Mouse (Mus musculus): ENCODE measurements around the gene Grip1. TPM values are rescaled to one million over a fixed set of nuclear protein-coding genes. Genes with fewer than 3 reads are reported as not detected.

Grip1 gene
- polyA plus RNA-seq, 1 experiment from 2014 or later = 0.58 TPM

DNA sequence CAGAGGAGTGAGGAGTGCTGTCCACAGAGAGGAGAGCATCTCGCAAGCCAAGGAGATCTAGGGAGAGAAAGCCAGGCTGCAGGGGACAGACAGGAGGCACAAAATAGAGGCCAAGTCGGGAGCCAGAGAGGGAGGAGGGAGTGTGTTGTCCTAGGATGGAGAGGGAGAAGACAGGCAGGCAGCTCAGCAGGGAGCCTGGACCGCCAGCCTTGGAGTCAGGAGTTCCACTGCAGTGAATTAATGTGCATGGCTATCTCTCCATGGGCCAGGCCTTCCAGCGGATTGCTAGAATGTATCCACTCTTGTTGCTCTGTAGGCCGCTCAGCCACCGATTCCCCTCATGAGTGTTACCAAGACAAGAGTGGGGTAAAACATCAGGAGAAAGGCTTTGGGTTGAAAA lies 21.8 kb upstream of the Grip1 start:
- no peak for DNase-seq
- no peak overlapping the region for H3K4me3 ChIP-seq (replicated peaks)
- ATAC-seq (ENCODE audit: low read depth) = no peak
- no peaks in the 10 kb centered on the region for H3K4me1 ChIP-seq (replicated peaks)
- H3K9ac ChIP-seq = no peak overlapping the region
- H3K27me3 ChIP-seq = no peaks in the 10 kb centered on the region
- WGBS (ENCODE audit: insufficient replicate concordance) = 63% methylated on average over 6 of the region's 6 CpGs
- no peaks in the 10 kb centered on the region for H3K9me3 ChIP-seq (replicated peaks)
- H3K27ac ChIP-seq = no peak overlapping the region
- no peak overlapping the region for H3K4me2 ChIP-seq
- H3K36me3 ChIP-seq = no peaks in the 10 kb centered on the region

DNA sequence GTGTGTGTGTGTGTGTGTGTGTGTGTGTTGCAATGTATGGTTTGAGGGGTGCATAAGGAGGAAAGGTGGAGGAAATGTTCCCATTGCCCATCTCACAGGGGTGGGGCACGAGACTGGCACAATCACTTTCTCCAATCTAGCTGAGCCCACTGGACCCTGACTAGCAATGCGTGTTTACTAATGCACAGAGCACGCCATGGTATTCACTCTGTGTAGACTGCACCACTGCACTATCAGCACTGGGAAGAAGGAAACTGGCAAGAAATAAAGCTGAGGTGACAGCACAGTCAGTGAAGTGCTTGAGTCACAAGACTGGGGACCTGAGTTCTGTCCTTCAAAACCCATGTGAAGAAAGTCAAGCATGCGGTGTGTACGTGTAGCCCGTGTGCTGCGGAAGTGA lies 17.8 kb upstream of the Grip1 start:
- DNase-seq (no peak), ATAC-seq (ENCODE audit: low read depth) (no peak)
- 78% methylated on average over 7 of the region's 7 CpGs for whole genome bisulfite sequencing (ENCODE audit: insufficient replicate concordance)

DNA sequence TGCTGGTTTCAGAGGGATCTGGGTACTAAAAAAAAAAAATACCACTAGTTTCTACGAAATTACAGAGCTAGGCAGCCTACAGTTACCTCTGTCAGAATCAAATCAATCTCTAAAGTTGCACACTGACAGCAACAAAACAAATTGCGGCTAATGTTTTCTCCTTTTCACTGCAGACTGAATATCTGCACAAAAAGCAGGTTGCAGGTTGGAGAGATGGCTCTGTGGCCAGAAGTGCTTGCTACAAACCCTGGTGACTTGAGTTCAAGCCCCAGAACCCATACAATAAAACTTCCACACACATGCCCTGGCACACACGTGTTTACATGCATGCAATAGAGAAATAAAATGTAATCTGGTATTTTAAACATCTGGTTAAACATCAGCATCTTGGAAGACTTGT lies 16.3 kb upstream of the Grip1 start:
- H3K4me2 ChIP-seq = no peak overlapping the region
- no peaks in the 10 kb centered on the region for H3K27me3 ChIP-seq
- no peak overlapping the region for H3K27ac ChIP-seq
- DNase-seq (no peak), ATAC-seq (ENCODE audit: low read depth) (no peak)
- no peak overlapping the region for H3K4me3 ChIP-seq (replicated peaks)
- no peaks in the 10 kb centered on the region for H3K9me3 ChIP-seq (replicated peaks)
- 50% methylated on average over 3 of the region's 3 CpGs for WGBS (ENCODE audit: insufficient replicate concordance)
- no peaks in the 10 kb centered on the region for H3K4me1 ChIP-seq (replicated peaks)
- H3K36me3 ChIP-seq = no peaks in the 10 kb centered on the region
- no peak overlapping the region for H3K9ac ChIP-seq

More for the DNA sequence above, 17.8 kb upstream of the Grip1 start:
- Histone ChIP-seq H3K27me3 (no peaks in the 10 kb centered on the region), H3K4me2 (no peak overlapping the region), H3K9me3 (replicated peaks) (no peaks in the 10 kb centered on the region), H3K4me3 (replicated peaks) (no peak overlapping the region), H3K27ac (no peak overlapping the region), H3K36me3 (no peaks in the 10 kb centered on the region), H3K9ac (no peak overlapping the region), H3K4me1 (replicated peaks) (no peaks in the 10 kb centered on the region)

DNA sequence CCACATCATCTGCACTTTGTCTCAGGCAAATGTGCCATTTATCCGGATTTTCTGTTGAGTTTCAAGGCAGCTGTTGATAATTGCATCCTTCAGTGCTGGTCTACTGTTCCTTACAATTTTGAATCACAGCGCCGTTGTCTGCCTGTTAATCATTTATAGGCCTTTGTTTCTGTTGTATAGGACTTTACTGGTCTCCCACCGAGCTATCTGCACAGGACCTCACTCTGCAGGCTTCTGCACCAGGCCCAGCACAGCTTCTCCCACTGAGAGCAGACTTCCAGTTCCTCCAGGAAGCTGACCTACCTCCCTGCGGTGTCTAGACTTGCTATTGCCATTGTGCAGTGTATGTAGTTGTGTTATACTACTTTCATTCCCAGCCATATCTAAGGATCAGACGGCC lies 11.9 kb upstream of the Grip1 start:
- H3K27me3 ChIP-seq = no peaks in the 10 kb centered on the region
- DNase-seq = no peak
- H3K9me3 ChIP-seq (replicated peaks) = no peaks in the 10 kb centered on the region
- H3K36me3 ChIP-seq = no peaks in the 10 kb centered on the region
- WGBS (ENCODE audit: insufficient replicate concordance) = 59% methylated on average over 6 of the region's 6 CpGs
- ATAC-seq (ENCODE audit: low read depth) = no peak
- no peak overlapping the region for H3K4me2 ChIP-seq
- no peaks in the 10 kb centered on the region for H3K4me1 ChIP-seq (replicated peaks)
- no peak overlapping the region for H3K9ac ChIP-seq
- no peak overlapping the region for H3K27ac ChIP-seq
- H3K4me3 ChIP-seq (replicated peaks) = no peak overlapping the region

DNA sequence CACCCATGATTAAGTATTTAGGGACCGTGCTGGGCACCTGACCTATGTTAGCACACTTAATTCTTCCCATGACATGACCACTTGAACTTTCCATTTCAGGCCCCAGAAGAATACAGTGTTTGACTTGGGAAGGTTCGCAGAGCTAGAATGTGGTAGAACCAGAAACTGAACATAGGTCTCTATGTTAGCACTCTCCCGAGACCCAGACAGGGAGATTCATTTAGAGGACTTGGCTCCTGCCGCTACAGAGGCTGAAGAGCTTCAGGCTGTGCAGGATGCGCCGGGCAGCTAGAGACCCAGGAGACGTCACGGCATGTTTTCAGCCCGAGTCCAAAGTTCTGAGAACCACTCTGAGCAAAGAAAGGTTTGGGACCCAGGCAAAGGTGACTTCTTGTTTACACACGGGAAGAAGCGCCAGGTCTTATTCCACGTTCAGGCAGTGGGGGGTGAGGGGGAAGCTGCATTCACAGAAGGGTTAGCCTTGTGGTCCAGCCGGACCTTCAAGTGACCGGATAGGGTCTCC lies 6.2 kb upstream of the Grip1 start:
- H3K9me3 ChIP-seq (replicated peaks) = no peaks in the 10 kb centered on the region
- H3K4me2 ChIP-seq = no peak overlapping the region
- H3K4me1 ChIP-seq (replicated peaks) = no peaks in the 10 kb centered on the region
- ATAC-seq (ENCODE audit: low read depth) (peak; percentile 55), DNase-seq (no peak)
- WGBS (ENCODE audit: insufficient replicate concordance) = 66% methylated on average over 14 of the region's 14 CpGs
- H3K4me3 ChIP-seq (replicated peaks) = no peak overlapping the region
- no peak overlapping the region for H3K9ac ChIP-seq
- no peak overlapping the region for H3K27ac ChIP-seq
- peaks cover 6% of the 10 kb centered on the region for H3K27me3 ChIP-seq
- H3K36me3 ChIP-seq = no peaks in the 10 kb centered on the region

DNA sequence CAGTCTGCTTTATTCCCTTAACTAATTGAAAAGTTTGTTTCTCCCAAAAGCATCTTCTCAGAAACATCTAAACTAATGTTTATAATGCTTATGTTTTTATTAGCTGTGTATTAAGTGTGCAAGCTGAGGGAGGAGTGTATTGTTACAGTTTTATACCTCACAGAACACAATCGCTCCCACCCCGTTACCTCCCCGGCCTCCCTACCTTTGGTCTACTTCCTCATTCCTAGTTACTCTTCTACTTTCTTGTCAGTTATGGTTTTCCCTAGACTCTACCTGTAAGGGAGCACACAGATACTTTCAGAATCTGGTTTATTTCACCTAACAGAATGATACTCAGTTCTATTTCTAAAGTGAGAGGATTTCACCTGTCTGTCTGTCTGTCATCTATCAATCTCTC lies 5.7 kb upstream of the Grip1 start:
- H3K27ac ChIP-seq = no peak overlapping the region
- no peak for ATAC-seq (ENCODE audit: low read depth)
- peaks cover 11% of the 10 kb centered on the region for H3K27me3 ChIP-seq
- H3K36me3 ChIP-seq = no peaks in the 10 kb centered on the region
- DNase-seq = no peak
- H3K9ac ChIP-seq = no peak overlapping the region
- 76% methylated on average over 3 of the region's 3 CpGs for WGBS (ENCODE audit: insufficient replicate concordance)
- no peak overlapping the region for H3K4me2 ChIP-seq
- H3K4me1 ChIP-seq (replicated peaks) = no peaks in the 10 kb centered on the region
- H3K4me3 ChIP-seq (replicated peaks) = no peak overlapping the region
- H3K9me3 ChIP-seq (replicated peaks) = no peaks in the 10 kb centered on the region

DNA sequence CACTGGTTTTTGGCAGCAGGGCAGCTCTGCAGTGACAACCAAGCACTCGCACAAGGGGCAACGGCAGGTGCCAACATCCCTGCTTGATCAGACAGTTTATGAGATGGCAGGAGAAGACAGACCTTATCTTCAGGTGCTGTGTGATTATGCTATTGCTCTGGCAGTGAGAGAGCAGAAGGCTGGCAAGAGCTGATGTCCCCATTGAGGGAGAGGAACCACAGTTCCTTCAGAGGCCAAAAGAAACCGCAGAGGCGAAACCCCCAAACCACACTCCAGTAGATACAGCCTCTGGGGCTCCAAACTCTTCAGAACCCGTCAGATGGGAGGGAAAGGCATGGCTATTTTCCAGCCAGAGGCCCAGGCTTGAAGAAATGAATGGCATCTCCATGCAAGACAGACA lies 932 bp upstream of the Grip1 start:
- Histone ChIP-seq H3K4me1 (replicated peaks) (no peaks in the 10 kb centered on the region), H3K4me2 (0 out of 2 replicates have a peak overlapping the region, but pooled peaks have one; percentile 64), H3K27ac (no peak overlapping the region), H3K4me3 (replicated peaks) (no peak overlapping the region), H3K36me3 (no peaks in the 10 kb centered on the region), H3K27me3 (peaks cover 50% of the 10 kb centered on the region), H3K9ac (no peak overlapping the region), H3K9me3 (replicated peaks) (no peaks in the 10 kb centered on the region)
- DNase-seq = no peak
- 22% methylated on average over 5 of the region's 5 CpGs for WGBS (ENCODE audit: insufficient replicate concordance)
- ATAC-seq (ENCODE audit: low read depth) = no peak

DNA sequence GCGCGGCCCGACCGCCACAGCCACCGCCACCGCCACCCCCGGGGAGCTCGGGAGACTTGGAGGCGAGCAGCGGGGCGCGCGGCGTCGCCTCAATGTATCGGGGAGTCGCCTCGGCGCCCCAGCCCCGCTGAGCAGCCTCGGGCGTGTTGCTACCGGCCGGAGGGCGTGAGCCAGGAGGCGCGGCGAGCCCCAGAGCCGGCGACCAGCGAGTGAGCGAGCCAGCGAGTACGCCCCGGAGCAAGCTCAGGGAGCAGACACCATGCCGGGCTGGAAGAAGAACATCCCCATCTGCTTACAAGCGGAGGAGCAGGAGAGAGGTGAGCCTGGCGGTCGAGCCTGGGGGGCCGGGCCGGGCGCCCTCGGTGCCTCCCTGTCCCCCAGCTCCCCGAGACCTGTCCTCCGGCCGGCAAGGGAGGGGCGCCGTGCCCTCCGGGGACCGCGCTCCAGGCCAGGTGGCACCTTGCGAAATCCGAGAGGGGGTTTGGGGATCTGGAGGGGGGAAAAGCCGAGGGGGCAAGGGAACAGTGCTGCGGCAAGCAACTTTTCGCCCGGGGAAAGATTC lies 557 bp downstream of the Grip1 start:
- Histone ChIP-seq H3K4me3 (replicated peaks) (peak overlapping the region; percentile 59), H3K27ac (no peak overlapping the region), H3K4me2 (peak overlapping the region; percentile 64), H3K9ac (peak overlapping the region; percentile 43), H3K4me1 (replicated peaks) (no peaks in the 10 kb centered on the region), H3K36me3 (no peaks in the 10 kb centered on the region), H3K27me3 (peaks cover 52% of the 10 kb centered on the region), H3K9me3 (replicated peaks) (no peaks in the 10 kb centered on the region)
- ATAC-seq (ENCODE audit: low read depth) (peak; percentile 57), DNase-seq (no peak)
- WGBS (ENCODE audit: insufficient replicate concordance) = under 1% methylated on average over 41 of the region's 57 CpGs

DNA sequence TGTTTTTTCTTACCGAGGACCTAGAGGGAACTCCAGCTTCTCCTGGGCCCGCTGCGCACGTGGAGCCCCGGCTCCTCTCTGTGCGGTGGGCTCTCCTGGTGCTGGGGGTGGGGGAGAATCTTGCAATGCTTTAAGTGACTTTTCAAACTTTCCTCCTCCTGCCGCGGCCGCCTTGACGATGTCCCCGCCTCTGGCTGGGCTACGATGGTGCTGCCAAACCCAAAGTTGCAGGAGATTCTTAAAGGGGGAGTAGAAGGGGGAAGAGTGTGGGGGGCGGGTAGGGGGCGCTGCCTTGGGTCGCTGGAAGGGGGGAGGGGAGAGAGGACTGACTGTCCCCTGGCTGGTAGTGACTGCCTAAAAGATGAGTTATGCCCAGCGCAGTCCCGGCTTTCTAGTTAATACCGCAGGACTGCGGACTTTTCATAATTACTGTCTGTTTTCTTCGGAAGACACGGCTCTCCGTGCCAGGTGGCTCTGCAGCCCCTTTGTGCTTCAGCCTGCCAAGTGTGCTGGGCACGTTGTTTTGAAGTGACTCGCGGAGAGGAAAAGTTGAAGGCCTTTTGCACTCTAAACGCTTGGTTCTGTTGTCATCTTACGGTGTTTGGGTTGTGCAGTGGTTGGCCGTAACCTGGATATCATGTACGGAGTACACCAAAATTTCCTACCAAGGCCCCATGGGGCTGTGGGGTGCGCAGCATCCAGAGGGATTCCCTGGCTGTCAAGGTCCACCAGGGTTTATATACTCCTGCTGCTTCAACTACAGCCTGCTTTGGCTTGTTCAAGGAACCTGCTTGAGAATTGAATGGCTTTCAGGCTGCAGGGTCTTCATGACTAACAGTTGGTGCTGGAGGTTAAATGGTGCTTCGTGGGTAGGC lies 1.3 kb downstream of the Grip1 start:
- Histone ChIP-seq H3K4me2 (peak overlapping the region; percentile 64), H3K4me1 (replicated peaks) (no peaks in the 10 kb centered on the region), H3K27ac (no peak overlapping the region), H3K9me3 (replicated peaks) (no peaks in the 10 kb centered on the region), H3K4me3 (replicated peaks) (peak overlapping the region; percentile 59), H3K36me3 (no peaks in the 10 kb centered on the region), H3K9ac (peak overlapping the region; percentile 43; the same call in 1 of the 2 replicates), H3K27me3 (peaks cover 52% of the 10 kb centered on the region)
- ATAC-seq (ENCODE audit: low read depth) (no peak), DNase-seq (no peak)
- under 1% methylated on average over 30 of the region's 31 CpGs for WGBS (ENCODE audit: insufficient replicate concordance)

DNA sequence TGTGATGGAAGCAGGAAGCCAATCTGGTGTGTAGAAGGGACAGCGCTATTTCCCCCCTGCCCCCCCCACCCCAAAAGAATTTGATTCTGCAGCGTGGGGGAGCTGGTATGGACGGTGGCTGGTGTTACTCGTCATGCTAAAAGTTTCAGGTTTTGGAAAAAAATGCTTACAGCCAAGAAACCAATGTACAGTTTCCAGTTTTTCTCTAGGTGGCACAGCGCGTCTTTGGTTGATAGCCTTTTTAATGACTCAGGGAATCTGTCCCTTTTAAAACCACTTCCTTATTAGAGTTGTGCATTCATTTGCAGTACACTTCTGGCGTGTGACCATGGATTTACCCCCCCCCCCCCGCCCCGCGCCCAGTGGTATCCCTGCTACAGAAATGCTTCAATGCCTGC lies 1.9 kb downstream of the Grip1 start:
- H3K4me2 ChIP-seq = peak overlapping the region; percentile 64
- H3K9ac ChIP-seq = no peak overlapping the region
- no peaks in the 10 kb centered on the region for H3K36me3 ChIP-seq
- peak overlapping the region; percentile 59 for H3K4me3 ChIP-seq (replicated peaks)
- no peaks in the 10 kb centered on the region for H3K4me1 ChIP-seq (replicated peaks)
- no peak overlapping the region for H3K27ac ChIP-seq
- 14% methylated on average over 10 of the region's 10 CpGs for WGBS (ENCODE audit: insufficient replicate concordance)
- H3K27me3 ChIP-seq = peaks cover 52% of the 10 kb centered on the region
- DNase-seq (no peak), ATAC-seq (ENCODE audit: low read depth) (no peak)
- H3K9me3 ChIP-seq (replicated peaks) = no peaks in the 10 kb centered on the region

DNA sequence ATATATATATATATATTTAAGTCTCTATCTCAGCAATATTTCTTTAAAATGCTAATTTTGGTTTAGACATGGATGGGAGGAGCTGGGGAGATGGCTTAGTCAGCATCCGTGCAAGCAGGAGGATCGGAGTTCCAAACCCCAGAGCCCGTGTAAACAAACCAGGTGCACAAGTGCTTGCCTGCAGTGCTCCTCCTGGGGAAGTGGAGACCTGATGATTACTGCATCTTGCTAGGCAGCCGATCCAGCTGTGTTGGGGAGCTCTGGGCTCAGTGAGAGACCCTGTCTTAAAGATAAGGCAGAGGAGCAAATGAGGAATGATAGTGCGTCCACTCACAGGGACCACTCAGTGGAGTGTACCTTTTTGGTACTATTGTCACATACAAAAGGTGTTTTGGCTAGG lies 3.5 kb downstream of the Grip1 start:
- no peaks in the 10 kb centered on the region for H3K9me3 ChIP-seq (replicated peaks)
- H3K27me3 ChIP-seq = peaks cover 49% of the 10 kb centered on the region
- H3K4me1 ChIP-seq (replicated peaks) = no peaks in the 10 kb centered on the region
- H3K4me2 ChIP-seq = no peak overlapping the region
- H3K4me3 ChIP-seq (replicated peaks) = no peak overlapping the region
- WGBS (ENCODE audit: insufficient replicate concordance) = 58% methylated on average over 5 of the region's 5 CpGs
- H3K27ac ChIP-seq = no peak overlapping the region
- H3K9ac ChIP-seq = no peak overlapping the region
- DNase-seq (no peak), ATAC-seq (ENCODE audit: low read depth) (no peak)
- H3K36me3 ChIP-seq = no peaks in the 10 kb centered on the region
